Mouse (Mus musculus): ENCODE results near the gene Uba52.

DNA sequence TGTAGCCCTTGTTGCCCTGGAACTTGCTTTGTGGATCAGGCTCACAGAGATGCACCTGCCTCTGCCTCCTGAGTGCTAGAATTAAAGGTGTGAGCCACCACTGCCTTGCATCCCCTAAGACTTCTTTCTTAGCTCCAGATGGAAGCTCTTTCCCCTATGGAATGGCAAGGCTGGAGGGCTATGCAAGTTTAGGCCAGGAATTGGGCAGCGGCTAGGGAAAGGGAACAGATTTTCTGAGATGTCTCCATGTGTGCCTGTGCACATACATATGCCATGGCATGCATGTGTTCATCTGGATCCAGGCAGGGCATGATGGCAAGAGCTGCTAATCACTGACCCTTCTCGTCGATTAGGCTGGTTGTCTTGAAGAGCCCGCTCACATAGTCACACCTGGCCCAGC lies 44.9 kb downstream of the Uba52 start:
- no peak for TF ChIP-seq EP300 (IDR thresholded peaks at IDR 0.05; ENCODE audit: low read depth)
- no peak for TF ChIP-seq CTCF (IDR thresholded peaks at IDR 0.05; ENCODE audit: low read depth)

All from liver, postnatal 0 days (tissue).